Mouse (Mus musculus) neural tube, embryonic 14.5 days (tissue): ENCODE data around the gene Sntg2. TPM values are rescaled to one million over a fixed set of nuclear protein-coding genes. Genes with fewer than 3 reads are reported as not detected.
A peak's percentile ranks its signal among the peaks of the same experiment; 100 is the strongest.

Experiments
- ATAC-seq: fragments of 200-750 bp; cut with Nextera tagmentation; 2 replicates; pipeline ENCODE4 v1.8.0; 2017; ENCODE audit warnings: low read depth, mild to moderate bottlenecking, moderate TSS enrichment, moderate library complexity
- H3K27ac ChIP-seq: fragments of 300-500 bp; sonication (generic); 2 replicates; pipeline ENCODE4 v1.5.1; 2014; ENCODE audit warnings: low read depth, mild to moderate bottlenecking, control low read depth, low read length, moderate library complexity, mixed read lengths
- H3K27me3 ChIP-seq: fragments of 300-500 bp; sonication (generic); 2 replicates; pipeline ENCODE4 v1.6.1; 2014; ENCODE audit warnings: low read length; ENCODE audit not compliant: control insufficient read depth, insufficient read depth
- H3K36me3 ChIP-seq: fragments of 300-500 bp; sonication (generic); 2 replicates; pipeline ENCODE4 v1.6.1; 2014; ENCODE audit warnings: low read length, mixed read lengths; ENCODE audit not compliant: control insufficient read depth, insufficient read depth
- H3K4me1 ChIP-seq: fragments of 300-500 bp; sonication (generic); 2 replicates; pipeline ENCODE4 v1.6.1; 2014; ENCODE audit warnings: low read length; ENCODE audit not compliant: control insufficient read depth, insufficient read depth
- H3K4me2 ChIP-seq: fragments of 300-500 bp; sonication (generic); 2 replicates; pipeline ENCODE4 v1.6.1; 2014; ENCODE audit warnings: mild to moderate bottlenecking, low read depth, low read length, control low read depth
- H3K4me3 ChIP-seq: fragments of 300-500 bp; sonication (generic); 2 replicates; pipeline ENCODE4 v1.5.1; 2014; ENCODE audit warnings: low read depth, low read length, control low read depth, mixed read lengths
- H3K9ac ChIP-seq: fragments of 300-500 bp; sonication (generic); replicated peaks from 2 replicates; pipeline ENCODE4 v1.6.1; 2014; ENCODE audit warnings: low read depth, mild to moderate bottlenecking, control low read depth, low read length, mixed read lengths
- H3K9me3 ChIP-seq: fragments of 300-500 bp; sonication (generic); 2 replicates; pipeline ENCODE4 v1.6.1; 2016; ENCODE audit warnings: low read length; ENCODE audit not compliant: control insufficient read depth
- WGBS: fragments of 180-500 bp; shearing (Covaris S2); extraction: QIAGEN DNeasy Blood & Tissue Kit; methylation state at CpG from one replicate; pipeline ENCODE4 v1.1.7; 2014; 5-methylcytosine and 5-hydroxymethylcytosine counted together
- polyA plus RNA-seq: library from polyadenylated mRNA; unstranded; fragments of >200 nt; fragmentation: Nextera tagmentation; extraction: Ambion mirVana; gene quantifications from 2 replicates; pipeline ENCODE4 v1.2.1, GENCODE M21; 2014

The Sntg2 gene
- polyA plus RNA-seq, 1 experiment from 2014 or later, result 9.3 TPM

GRCm38 (mm10) chr12:30234940-30235339, 138.2 kb downstream of the Sntg2 start:
- no peaks in the 10 kb centered on the region for H3K36me3 ChIP-seq
- no peak overlapping the region for H3K4me3 ChIP-seq
- H3K9ac ChIP-seq, result no peak overlapping the region
- H3K4me1 ChIP-seq, result no peaks in the 10 kb centered on the region
- H3K9me3 ChIP-seq, result no peaks in the 10 kb centered on the region
- no peak overlapping the region for H3K4me2 ChIP-seq
- H3K27me3 ChIP-seq, result no peaks in the 10 kb centered on the region
- ATAC-seq, result no peak
- H3K27ac ChIP-seq, result no peak overlapping the region
- WGBS, result 56% methylated on average over 2 of the region's 2 CpGs

DNA sequence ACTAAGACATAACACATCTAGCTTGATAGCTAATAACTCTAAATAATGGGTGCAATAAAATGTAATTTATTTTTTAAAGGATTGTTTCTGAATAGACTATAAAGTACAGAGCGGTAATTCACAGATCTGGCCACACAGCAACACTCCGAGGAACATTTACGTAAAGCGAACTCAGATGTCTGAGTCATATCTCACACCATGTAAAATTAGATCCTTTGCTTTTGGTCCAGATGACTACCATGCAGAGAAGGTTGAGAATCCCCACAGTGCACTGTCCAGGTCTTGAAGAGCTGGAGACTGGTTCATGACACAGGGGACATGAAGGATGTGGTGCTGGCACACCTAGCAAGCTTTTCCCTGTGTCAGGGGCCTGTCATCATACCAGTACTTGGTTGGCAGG, 145.2 kb downstream of the Sntg2 start:
- Histone ChIP-seq H3K27ac (no peak overlapping the region), H3K9me3 (no peaks in the 10 kb centered on the region), H3K9ac (no peak overlapping the region), H3K36me3 (no peaks in the 10 kb centered on the region), H3K4me3 (no peak overlapping the region), H3K4me2 (no peak overlapping the region), H3K4me1 (no peaks in the 10 kb centered on the region), H3K27me3 (no peaks in the 10 kb centered on the region)
- WGBS, result 81% methylated on average over 4 of the region's 4 CpGs
- 0 out of 2 replicates have a peak, but pooled peaks have one; percentile 4 for ATAC-seq

GRCm38 (mm10) chr12:30226247-30226646, 146.9 kb downstream of the Sntg2 start:
- 71% methylated on average over 5 of the region's 5 CpGs for WGBS
- Histone ChIP-seq H3K9ac (no peak overlapping the region), H3K4me3 (no peak overlapping the region), H3K27ac (no peak overlapping the region), H3K36me3 (no peaks in the 10 kb centered on the region), H3K27me3 (no peaks in the 10 kb centered on the region), H3K4me1 (no peaks in the 10 kb centered on the region), H3K9me3 (no peaks in the 10 kb centered on the region), H3K4me2 (no peak overlapping the region)
- peak; percentile 65 for ATAC-seq

GRCm38 (mm10) chr12:30216762-30217441, 156.3 kb downstream of the Sntg2 start:
- Histone ChIP-seq H3K27me3 (no peaks in the 10 kb centered on the region), H3K4me1 (no peaks in the 10 kb centered on the region), H3K4me3 (no peak overlapping the region), H3K36me3 (no peaks in the 10 kb centered on the region), H3K9me3 (no peaks in the 10 kb centered on the region), H3K9ac (no peak overlapping the region), H3K27ac (no peak overlapping the region), H3K4me2 (no peak overlapping the region)
- ATAC-seq, result no peak
- WGBS, result 92% methylated on average over 6 of the region's 6 CpGs

GRCm38 (mm10) chr12:30214761-30215160, 158.4 kb downstream of the Sntg2 start:
- H3K4me1 ChIP-seq, result no peaks in the 10 kb centered on the region
- no peak overlapping the region for H3K4me3 ChIP-seq
- H3K9me3 ChIP-seq, result no peaks in the 10 kb centered on the region
- H3K4me2 ChIP-seq, result no peak overlapping the region
- ATAC-seq, result no peak
- WGBS, result 89% methylated on average over 2 of the region's 2 CpGs
- no peaks in the 10 kb centered on the region for H3K36me3 ChIP-seq
- no peaks in the 10 kb centered on the region for H3K27me3 ChIP-seq
- H3K27ac ChIP-seq, result no peak overlapping the region
- H3K9ac ChIP-seq, result no peak overlapping the region

GRCm38 (mm10) chr12:30210388-30210787, 162.8 kb downstream of the Sntg2 start:
- H3K27ac ChIP-seq, result no peak overlapping the region
- 86% methylated on average over 2 of the region's 2 CpGs for WGBS
- no peaks in the 10 kb centered on the region for H3K27me3 ChIP-seq
- H3K4me2 ChIP-seq, result no peak overlapping the region
- no peaks in the 10 kb centered on the region for H3K9me3 ChIP-seq
- ATAC-seq, result no peak
- no peak overlapping the region for H3K9ac ChIP-seq
- no peaks in the 10 kb centered on the region for H3K36me3 ChIP-seq
- H3K4me1 ChIP-seq, result no peaks in the 10 kb centered on the region
- no peak overlapping the region for H3K4me3 ChIP-seq

DNA sequence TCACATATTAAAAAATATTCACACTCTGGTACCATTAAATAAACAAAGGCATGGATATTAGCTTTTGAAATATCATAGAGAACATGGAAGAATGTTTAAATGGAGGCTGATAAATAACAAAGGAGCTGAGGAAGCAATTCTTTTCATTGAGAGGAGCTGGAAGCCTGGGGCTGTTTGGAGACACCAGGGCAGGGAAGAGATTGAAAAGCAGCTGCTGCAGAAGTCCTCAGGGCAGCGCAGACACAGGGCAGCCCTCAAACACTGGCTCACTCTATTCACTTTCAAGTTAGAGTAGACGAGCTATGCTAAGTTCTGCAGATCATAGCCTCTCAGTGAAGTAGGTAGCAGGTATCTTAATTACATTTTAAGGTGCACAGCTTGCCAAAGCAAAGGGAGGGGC, 164.6 kb downstream of the Sntg2 start:
- Histone ChIP-seq H3K36me3 (no peaks in the 10 kb centered on the region), H3K9ac (no peak overlapping the region), H3K4me3 (no peak overlapping the region), H3K27me3 (no peaks in the 10 kb centered on the region), H3K4me2 (no peak overlapping the region), H3K4me1 (no peaks in the 10 kb centered on the region), H3K27ac (no peak overlapping the region), H3K9me3 (no peaks in the 10 kb centered on the region)
- ATAC-seq, result no peak
- 55% methylated on average over 2 of the region's 2 CpGs for WGBS

DNA sequence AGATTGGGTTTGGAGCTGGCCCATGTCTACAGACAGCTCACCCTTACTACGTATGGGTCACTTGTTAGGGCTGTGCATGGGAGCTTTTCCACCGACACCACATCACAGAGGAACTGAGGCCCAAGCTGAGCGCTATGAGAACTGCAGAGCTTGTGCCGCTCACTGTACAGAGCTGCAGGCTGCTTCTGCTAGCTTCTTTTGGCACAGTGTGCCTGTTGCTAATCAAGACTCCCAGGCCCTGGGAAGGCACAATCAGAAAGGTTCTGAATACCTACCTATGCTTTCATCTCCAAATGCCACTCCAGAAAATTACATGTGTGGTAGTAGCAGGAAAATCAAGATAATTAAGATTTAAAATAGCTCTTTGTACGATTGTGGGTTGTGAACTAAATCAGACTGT, 165.1 kb downstream of the Sntg2 start:
- no peaks in the 10 kb centered on the region for H3K9me3 ChIP-seq
- no peak overlapping the region for H3K4me3 ChIP-seq
- no peak for ATAC-seq
- H3K9ac ChIP-seq, result no peak overlapping the region
- 88% methylated on average over 5 of the region's 5 CpGs for WGBS
- no peaks in the 10 kb centered on the region for H3K27me3 ChIP-seq
- H3K27ac ChIP-seq, result no peak overlapping the region
- H3K4me1 ChIP-seq, result no peaks in the 10 kb centered on the region
- no peaks in the 10 kb centered on the region for H3K36me3 ChIP-seq
- H3K4me2 ChIP-seq, result no peak overlapping the region

GRCm38 (mm10) chr12:30204457-30204856, 168.7 kb downstream of the Sntg2 start:
- Histone ChIP-seq H3K27me3 (no peaks in the 10 kb centered on the region), H3K4me3 (no peak overlapping the region), H3K36me3 (no peaks in the 10 kb centered on the region), H3K9me3 (no peaks in the 10 kb centered on the region), H3K27ac (no peak overlapping the region), H3K9ac (no peak overlapping the region), H3K4me2 (no peak overlapping the region), H3K4me1 (no peaks in the 10 kb centered on the region)
- WGBS, result 62% methylated on average over 4 of the region's 4 CpGs
- ATAC-seq, result no peak
